Mouse (Mus musculus) kidney, adult 2 months (tissue): Measurements from ENCODE around the gene Mast4.

Experiments used
- CTCF ChIP-seq: fragments of 200-500 bp; conservative IDR thresholded peaks from 2 replicates; pipeline ENCODE4 v1.5.1; 2011; ENCODE audit warnings: low read depth, mild to moderate bottlenecking, control low read depth, low read length, moderate library complexity, mixed read lengths; ENCODE audit not compliant: insufficient read depth, insufficient read length
- POLR2A ChIP-seq: fragments of 200-500 bp; IDR thresholded peaks from one replicate; pipeline ENCODE4 v1.6.1; 2011; ENCODE audit warnings: low read depth, low read length, control low read depth

DNA sequence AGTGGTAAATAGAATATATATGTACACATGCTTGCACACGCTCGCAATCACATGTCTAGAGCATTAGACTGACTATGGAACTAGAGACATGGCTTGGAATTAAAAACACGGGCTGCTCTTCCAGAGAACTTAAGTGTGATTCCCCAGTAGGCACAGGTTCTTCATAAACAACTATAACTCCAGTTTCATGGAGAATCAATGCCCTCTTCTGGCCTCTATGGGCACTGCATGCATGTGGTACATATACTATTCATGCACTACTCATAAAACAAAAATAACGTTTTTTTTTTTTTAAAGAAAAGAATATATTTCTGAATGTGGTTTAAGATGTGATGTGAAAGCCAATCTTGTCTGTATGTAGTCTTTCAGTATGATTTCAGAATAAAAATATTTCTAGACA is 349.7 kb downstream of the Mast4 start:
- no peak for TF ChIP-seq CTCF
- no peak for TF ChIP-seq POLR2A
